Mouse (Mus musculus) kidney, adult 2 months (tissue): Measurements from ENCODE around the gene Wfdc12.

ENCODE experiments used
- CTCF ChIP-seq: fragments of 200-500 bp; conservative IDR thresholded peaks from 2 replicates; pipeline ENCODE4 v1.5.1; 2011; ENCODE audit warnings: low read depth, mild to moderate bottlenecking, control low read depth, low read length, moderate library complexity, mixed read lengths; ENCODE audit not compliant: insufficient read depth, insufficient read length
- POLR2A ChIP-seq: fragments of 200-500 bp; IDR thresholded peaks from one replicate; pipeline ENCODE4 v1.6.1; 2011; ENCODE audit warnings: low read depth, low read length, control low read depth

GRCm38 (mm10) chr2:164161515-164162055 is 28.8 kb downstream of the Wfdc12 start:
- no peak for TF ChIP-seq POLR2A
- TF ChIP-seq CTCF, result no peak
